Comparison of ENCODE assay signal across 8 mouse cellular contexts in genomic region chr17:48098528-48098890, GRCm38 (mm10). TPM values are rescaled to one million over a fixed set of nuclear protein-coding genes. Genes with fewer than 3 reads are reported as not detected.
A peak's percentile ranks its signal among the peaks of the same experiment; 100 is the strongest.
DNase-seq lines count a peak whose midpoint lies in the region; ATAC-seq and TF ChIP-seq lines count a peak whose summit lies in the region.

No protein-coding gene starts in this region.

- under 1% methylated on average over 19 of the region's 19 CpGs for WGBS in hindbrain, embryonic 13.5 days
- WGBS in midbrain, embryonic 11.5 days, result under 1% methylated on average over 19 of the region's 19 CpGs

- H3K36me3 ChIP-seq in ES-Bruce4 (ENCODE audit: control insufficient read depth, insufficient read depth, low read length, poor library complexity, severe bottlenecking), result no peaks in the 10 kb centered on the region
- H3K36me3 ChIP-seq in hindbrain, embryonic 13.5 days, result no peaks in the 10 kb centered on the region
- no peaks in the 10 kb centered on the region for H3K36me3 ChIP-seq in midbrain, embryonic 11.5 days (ENCODE audit: control insufficient read depth, insufficient read depth, low read length)

- H3K27ac ChIP-seq in ES-Bruce4 (ENCODE audit: insufficient read depth, low read length), result no peak overlapping the region
- no peak overlapping the region for H3K27ac ChIP-seq in hindbrain, embryonic 13.5 days
- H3K27ac ChIP-seq in midbrain, embryonic 11.5 days (ENCODE audit: low read depth, low read length), result no peak overlapping the region
- H3K27ac ChIP-seq in left cerebral cortex, adult 2 months, result no peak overlapping the region

- no peak for TF ChIP-seq POLR2A in ES-Bruce4 (IDR thresholded peaks at IDR 0.05; ENCODE audit: insufficient read depth, low read length)

- peak overlapping the region; percentile 16; the same call in 1 of the 2 replicates for H3K4me3 ChIP-seq in ES-Bruce4 (ENCODE audit: low read depth, low read length)
- no peak overlapping the region for H3K4me3 ChIP-seq in hindbrain, embryonic 13.5 days
- H3K4me3 ChIP-seq in midbrain, embryonic 11.5 days (ENCODE audit: low read depth, low read length), result peak overlapping the region; percentile 27; the same call in 1 of the 2 replicates
- H3K4me3 ChIP-seq in left cerebral cortex, adult 2 months, result no peak overlapping the region

- H3K4me1 ChIP-seq in ES-Bruce4 (ENCODE audit: control insufficient read depth, insufficient read depth, low read length), result no peaks in the 10 kb centered on the region
- H3K4me1 ChIP-seq in hindbrain, embryonic 13.5 days (replicated peaks), result peaks cover 47% of the 10 kb centered on the region
- H3K4me1 ChIP-seq in midbrain, embryonic 11.5 days (ENCODE audit: control insufficient read depth, insufficient read depth, low read length), result peaks cover 31% of the 10 kb centered on the region

- H3K9ac ChIP-seq in ES-Bruce4 (ENCODE audit: low read depth, poor library complexity, severe bottlenecking), result no peak overlapping the region
- no peak overlapping the region for H3K9ac ChIP-seq in hindbrain, embryonic 13.5 days
- H3K9ac ChIP-seq in midbrain, embryonic 11.5 days (ENCODE audit: low read length), result peak overlapping the region; percentile 30

- intact Hi-C loops in left cerebral cortex, adult 2 months (cut with DNase I), result no loop called here

- peak; percentile 29 for DNase-seq in CD4-positive, CD25-positive, alpha-beta regulatory T cell, adult 2 months (ENCODE audit: low read depth, low spot score)
- peak; percentile 95 for DNase-seq in midbrain, embryonic 11.5 days (ENCODE audit: low spot score, missing footprints)
- DNase-seq in layer of hippocampus, postnatal 10 days (ENCODE audit: low spot score in 2 of 2), result no peak
- DNase-seq in left cerebral cortex, adult 2 months (ENCODE audit: extremely low spot score in 1 of 2, low spot score in 2 of 2), result no peak
- DNase-seq in layer of hippocampus, postnatal 25 days (ENCODE audit: extremely low spot score in 1 of 2, low spot score in 1 of 2), result no peak

- peak overlapping the region; percentile 51 for H3K4me2 ChIP-seq in hindbrain, embryonic 13.5 days
- peak overlapping the region; percentile 55 for H3K4me2 ChIP-seq in midbrain, embryonic 11.5 days

- TF ChIP-seq EP300 in ES-Bruce4 (IDR thresholded peaks at IDR 0.05; ENCODE audit: insufficient read depth, low read depth, low read length), result no peak

- no peak for TF ChIP-seq CTCF in ES-Bruce4 (IDR thresholded peaks at IDR 0.05; ENCODE audit: low read depth, low read length)
- no peak for TF ChIP-seq CTCF in left cerebral cortex, adult 2 months (IDR thresholded peaks at IDR 0.05)

- H3K9me3 ChIP-seq in ES-Bruce4 (replicated peaks; ENCODE audit: control insufficient read depth, insufficient read depth, low read length, poor library complexity, severe bottlenecking), result peaks cover 5% of the 10 kb centered on the region; the same call in 1 of the 2 replicates
- 0 out of 2 replicates have a peak, but pooled peaks cover 2% of the 10 kb centered on the region for H3K9me3 ChIP-seq in hindbrain, embryonic 13.5 days
- peaks cover 2% of the 10 kb centered on the region; the same call in 1 of the 2 replicates for H3K9me3 ChIP-seq in midbrain, embryonic 11.5 days (ENCODE audit: control insufficient read depth, low read length)

- peaks cover 11% of the 10 kb centered on the region; the same call in 1 of the 2 replicates for H3K27me3 ChIP-seq in ES-Bruce4 (ENCODE audit: control insufficient read depth, insufficient read depth, low read length, poor library complexity, severe bottlenecking)
- H3K27me3 ChIP-seq in hindbrain, embryonic 13.5 days, result peaks cover 74% of the 10 kb centered on the region
- peaks cover 58% of the 10 kb centered on the region for H3K27me3 ChIP-seq in midbrain, embryonic 11.5 days (ENCODE audit: control insufficient read depth, insufficient read depth, low read length)

- no peak for ATAC-seq in CD4-positive, CD25-positive, alpha-beta regulatory T cell, adult 4 months
- no peak for ATAC-seq in hindbrain, embryonic 13.5 days (ENCODE audit: low FRiP score)
- peak; percentile 41; the same call in 1 of the 2 replicates for ATAC-seq in midbrain, embryonic 11.5 days (ENCODE audit: low FRiP score)

RNA-seq across cellular contexts. Expression of gene 1700067P10Rik, which starts 9.4 kb away (rescaled TPM):
- polyA plus RNA-seq in CD4-positive, CD25-positive, alpha-beta regulatory T cell, adult 4 months (2017; shearing (Covaris generic)), result not detected
- not detected in 2 replicates for polyA plus RNA-seq in ES-Bruce4 (2011; ENCODE audit: insufficient read depth, insufficient read length, low read depth, missing spikeins)
- 0.21 TPM in 1 of 2 replicates, not detected in the other for polyA plus RNA-seq in hindbrain, embryonic 13.5 days (2015; fragmentation: Nextera tagmentation; extraction: Ambion mirVana)
- not detected in 2 replicates for polyA plus RNA-seq in midbrain, embryonic 11.5 days (2014; fragmentation: Nextera tagmentation; extraction: Ambion mirVana)
- not detected for total RNA-seq in layer of hippocampus, postnatal 10 days (2021)
- total RNA-seq in left cerebral cortex, adult 2 months (2021), result not detected
- total RNA-seq in layer of hippocampus, postnatal 25 days (2021), result not detected

RNA-seq across cellular contexts. Expression of gene 9830107B12Rik, which starts 47.6 kb away (rescaled TPM):
- not detected for polyA plus RNA-seq in CD4-positive, CD25-positive, alpha-beta regulatory T cell, adult 4 months (2017; shearing (Covaris generic))
- polyA plus RNA-seq in ES-Bruce4 (2011; ENCODE audit: insufficient read depth, insufficient read length, low read depth, missing spikeins), result not detected in 2 replicates
- polyA plus RNA-seq in hindbrain, embryonic 13.5 days (2015; fragmentation: Nextera tagmentation; extraction: Ambion mirVana), result not detected in 2 replicates
- not detected in 2 replicates for polyA plus RNA-seq in midbrain, embryonic 11.5 days (2014; fragmentation: Nextera tagmentation; extraction: Ambion mirVana)
- not detected for total RNA-seq in layer of hippocampus, postnatal 10 days (2021)
- not detected for total RNA-seq in left cerebral cortex, adult 2 months (2021)
- total RNA-seq in layer of hippocampus, postnatal 25 days (2021), result not detected

Comparison
In these comparisons a context has a peak if more than half of its experiments do, and no peak if none do; other contexts are left out.
1. DNase-seq: peak in CD4-positive, CD25-positive, alpha-beta regulatory T cell, adult 2 months (single experiment) and midbrain, embryonic 11.5 days (single experiment); none in layer of hippocampus, postnatal 10 days (0 of 2), left cerebral cortex, adult 2 months (0 of 2) and layer of hippocampus, postnatal 25 days (0 of 2).
2. H3K4me3 ChIP-seq: peak in ES-Bruce4 (single experiment) and midbrain, embryonic 11.5 days (single experiment); none in hindbrain, embryonic 13.5 days (single experiment) and left cerebral cortex, adult 2 months (single experiment).